Mouse (Mus musculus): ENCODE results near the gene Atl1.

The Atl1 gene

GRCm38 (mm10) chr12:69881198-69881905 is 11.1 kb upstream of the Atl1 start:
- DNase-seq (ENCODE audit: inconsistent age in 2 of 2, low spot score in 1 of 2): no peak

DNA sequence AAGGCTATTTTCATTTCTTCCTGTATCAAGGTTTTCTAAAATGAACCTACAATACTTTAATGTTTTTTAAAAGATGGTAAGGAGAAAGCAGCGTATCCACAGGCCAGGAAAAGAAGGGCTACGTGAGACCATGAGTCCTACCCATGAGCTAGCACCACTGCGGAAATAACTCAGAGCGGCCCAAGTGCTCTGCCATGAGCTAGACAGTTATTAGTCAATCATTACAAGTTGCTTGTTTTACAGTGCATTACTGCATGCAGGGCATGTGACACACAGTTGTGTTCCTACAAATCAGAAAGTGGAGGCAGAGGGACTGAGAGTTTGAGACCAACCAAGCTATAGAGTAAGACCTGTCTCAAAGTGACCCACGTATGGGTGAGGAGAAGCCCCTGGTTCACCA is 8.4 kb upstream of the Atl1 start:
- DNase-seq (ENCODE audit: inconsistent age in 2 of 2, low spot score in 1 of 2): no peak

DNA sequence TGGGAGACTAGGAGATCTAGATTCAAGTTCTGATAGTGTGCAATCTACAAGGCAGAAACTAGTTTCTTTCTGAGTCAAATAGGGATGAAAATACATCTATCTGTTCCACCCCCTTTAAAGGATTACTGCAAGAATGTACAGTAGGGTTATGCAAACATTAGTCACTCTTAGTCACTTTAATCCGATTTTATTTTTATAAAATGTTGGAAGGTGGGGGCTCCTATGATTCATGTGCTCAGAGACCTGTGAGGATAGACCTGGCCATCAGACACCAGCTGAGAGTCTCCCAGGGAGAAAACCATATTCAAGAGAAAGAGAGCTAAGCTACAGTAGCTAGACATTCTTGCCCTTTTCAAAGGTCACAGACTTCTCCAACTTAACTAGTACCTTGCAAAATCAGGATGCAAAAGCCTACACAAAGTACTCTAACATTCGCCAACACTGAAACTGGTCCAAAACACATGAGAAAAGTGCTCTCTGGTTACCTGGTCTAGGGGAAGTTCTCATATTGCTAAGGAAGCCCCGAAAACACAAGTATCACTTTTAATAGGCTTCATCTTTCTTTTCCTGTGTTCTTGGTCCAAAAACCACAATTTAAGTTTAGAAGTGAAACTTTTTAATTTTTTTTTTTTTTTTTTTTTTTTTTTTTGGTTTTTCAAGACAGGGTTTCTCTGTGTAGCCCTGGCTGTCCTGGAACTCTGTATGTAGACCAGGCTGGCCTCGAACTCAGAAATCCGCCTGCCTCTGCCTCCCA is 7.1 kb upstream of the Atl1 start:
- peak in 1 of 2 experiments; percentile 65 for DNase-seq (ENCODE audit: inconsistent age in 2 of 2, low spot score in 1 of 2)

DNA sequence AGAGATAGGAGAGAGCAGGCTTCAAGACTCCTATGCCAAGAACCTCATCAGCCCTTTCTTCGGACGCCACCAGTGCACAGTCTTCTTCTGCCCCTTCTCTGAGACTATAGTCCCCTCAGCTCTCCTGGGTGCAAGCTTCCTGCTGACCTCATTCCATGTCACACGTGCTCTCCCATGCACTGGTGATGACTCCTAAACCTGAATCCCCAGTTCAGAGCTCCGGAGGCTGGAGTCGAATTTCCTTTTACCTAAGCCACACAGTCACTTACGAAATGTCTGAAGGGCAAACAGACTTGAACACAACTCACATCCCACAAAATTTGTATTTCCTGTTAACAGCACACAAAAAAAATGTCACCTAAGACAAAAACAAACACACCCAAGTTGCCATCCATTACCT is 4.6 kb upstream of the Atl1 start:
- no peak for DNase-seq (ENCODE audit: inconsistent age in 2 of 2, low spot score in 1 of 2)

GRCm38 (mm10) chr12:69888345-69888744 is 4.1 kb upstream of the Atl1 start:
- peak in 1 of 2 experiments; percentile 66 for DNase-seq (ENCODE audit: inconsistent age in 2 of 2, low spot score in 1 of 2)

GRCm38 (mm10) chr12:69890051-69890450 is 2.4 kb upstream of the Atl1 start:
- no peak for DNase-seq (ENCODE audit: inconsistent age in 2 of 2, low spot score in 1 of 2)

DNA sequence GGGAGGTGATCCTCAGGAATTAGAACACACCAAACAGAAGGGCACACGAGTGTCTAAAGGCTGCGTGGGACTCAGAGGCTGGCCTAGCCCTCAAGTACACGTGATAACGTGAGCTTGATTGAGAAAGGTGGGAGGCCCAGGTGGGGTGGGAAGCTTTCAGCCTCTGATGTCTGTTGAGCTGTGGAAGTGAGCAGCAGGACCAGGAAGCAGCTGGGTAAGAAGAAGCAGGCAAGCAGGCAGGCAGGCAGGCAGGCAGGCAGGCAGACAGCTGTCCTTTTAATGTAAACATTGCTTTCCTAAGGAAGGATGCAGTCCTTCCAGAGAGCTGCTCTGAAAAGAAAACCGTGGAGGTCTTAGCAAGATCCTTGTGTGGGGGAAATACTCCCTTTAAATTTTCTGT is 1.9 kb upstream of the Atl1 start:
- no peak for DNase-seq (ENCODE audit: inconsistent age in 2 of 2, low spot score in 1 of 2)

DNA sequence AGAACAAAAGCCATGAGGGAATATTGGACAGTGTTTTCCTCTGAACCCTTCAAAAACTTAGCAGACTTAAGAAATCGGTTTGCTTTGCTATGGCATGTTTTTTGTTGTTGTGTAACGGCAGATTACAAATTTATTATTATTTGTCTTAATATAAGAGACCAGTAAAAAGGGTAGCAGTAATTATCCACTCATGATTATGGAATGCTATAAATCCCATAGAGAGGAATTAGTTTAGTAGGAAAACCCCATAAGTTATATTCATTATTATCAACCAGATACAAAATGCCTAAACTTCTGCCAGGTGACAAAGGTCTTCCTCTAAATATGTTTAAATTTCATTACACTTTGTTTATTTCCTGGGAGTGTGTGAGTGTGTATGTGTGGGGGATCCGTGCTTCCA is 693 bp upstream of the Atl1 start:
- no peak for DNase-seq (ENCODE audit: inconsistent age in 2 of 2, low spot score in 1 of 2)

DNA sequence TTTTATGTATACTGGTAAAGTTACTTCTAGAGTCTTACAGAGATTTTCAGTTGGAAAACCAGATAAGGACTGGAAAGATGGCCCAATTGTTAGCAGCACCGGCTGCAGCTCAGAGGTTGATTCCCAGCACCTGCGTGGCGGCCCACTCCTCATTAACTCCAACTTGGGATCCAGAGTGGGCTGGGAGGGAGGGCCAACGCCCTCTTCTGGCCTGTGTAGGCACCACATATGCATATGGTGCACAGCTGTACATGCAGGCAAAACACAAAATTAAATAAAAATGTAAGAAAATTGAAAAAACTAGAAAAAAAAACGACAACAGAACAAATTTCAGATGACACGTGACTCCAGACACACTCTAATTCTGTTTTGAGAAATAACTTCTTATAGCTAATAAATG is 1.5 kb downstream of the Atl1 start:
- DNase-seq (ENCODE audit: inconsistent age in 2 of 2, low spot score in 1 of 2): no peak

DNA sequence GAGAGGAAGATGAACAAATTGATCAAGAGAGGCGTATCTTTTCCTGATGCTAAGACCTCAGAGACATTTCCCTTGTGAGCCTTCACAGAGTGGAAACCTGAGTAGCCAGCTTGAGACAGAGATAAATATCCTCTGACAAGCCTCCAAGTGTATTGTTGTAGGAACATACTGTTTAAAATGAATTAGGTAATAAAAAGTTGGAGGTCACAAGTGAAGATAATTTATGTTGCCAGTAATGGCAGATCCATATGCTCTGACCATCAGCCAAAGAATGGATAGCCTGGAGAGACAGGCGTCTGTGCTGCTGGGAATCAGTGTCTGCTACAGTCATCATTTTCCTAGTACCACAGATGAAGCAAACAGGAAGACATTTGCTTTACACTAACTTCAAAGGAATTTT is 2.6 kb downstream of the Atl1 start:
- DNase-seq (ENCODE audit: inconsistent age in 2 of 2, low spot score in 1 of 2): no peak

DNA sequence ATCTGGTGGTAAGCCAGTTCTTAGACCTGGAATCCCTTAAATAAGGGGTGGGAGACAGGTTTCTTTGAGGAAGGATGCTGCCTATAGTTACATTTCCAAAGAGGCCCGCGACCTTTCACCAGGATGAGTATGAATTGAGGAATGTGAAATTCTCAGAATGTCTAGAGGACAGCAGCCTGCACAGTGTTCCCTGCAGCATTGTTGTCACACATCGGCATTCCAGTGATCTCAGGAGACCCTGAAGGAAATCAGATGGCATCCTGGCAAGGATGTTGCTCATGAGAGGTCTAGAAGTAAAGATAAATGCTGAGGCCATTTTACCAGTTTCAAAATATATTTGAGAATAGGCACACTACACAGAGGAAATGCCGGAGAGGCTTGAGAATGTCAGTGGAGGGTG is 5.7 kb downstream of the Atl1 start:
- DNase-seq (ENCODE audit: inconsistent age in 2 of 2, low spot score in 1 of 2): no peak

DNA sequence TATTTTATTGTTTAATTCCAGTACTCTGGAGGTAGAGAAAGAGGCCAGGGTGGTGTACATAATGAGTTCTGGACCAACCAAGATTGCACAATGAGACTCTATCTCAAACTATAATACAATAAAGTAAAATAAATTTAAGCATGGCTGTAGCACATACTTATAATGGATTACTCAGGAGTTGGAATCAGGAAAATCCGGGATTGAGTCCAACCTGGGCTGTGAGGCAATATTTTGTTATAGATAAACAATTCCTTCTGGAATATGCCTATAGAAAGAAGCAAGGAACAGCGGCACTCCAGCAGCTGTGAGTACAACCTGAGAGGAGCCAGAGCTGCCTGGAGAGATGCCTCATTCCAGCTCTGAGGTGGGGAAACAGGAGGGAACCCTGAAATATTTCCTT is 12.6 kb downstream of the Atl1 start:
- DNase-seq (ENCODE audit: inconsistent age in 2 of 2, low spot score in 1 of 2): no peak

DNA sequence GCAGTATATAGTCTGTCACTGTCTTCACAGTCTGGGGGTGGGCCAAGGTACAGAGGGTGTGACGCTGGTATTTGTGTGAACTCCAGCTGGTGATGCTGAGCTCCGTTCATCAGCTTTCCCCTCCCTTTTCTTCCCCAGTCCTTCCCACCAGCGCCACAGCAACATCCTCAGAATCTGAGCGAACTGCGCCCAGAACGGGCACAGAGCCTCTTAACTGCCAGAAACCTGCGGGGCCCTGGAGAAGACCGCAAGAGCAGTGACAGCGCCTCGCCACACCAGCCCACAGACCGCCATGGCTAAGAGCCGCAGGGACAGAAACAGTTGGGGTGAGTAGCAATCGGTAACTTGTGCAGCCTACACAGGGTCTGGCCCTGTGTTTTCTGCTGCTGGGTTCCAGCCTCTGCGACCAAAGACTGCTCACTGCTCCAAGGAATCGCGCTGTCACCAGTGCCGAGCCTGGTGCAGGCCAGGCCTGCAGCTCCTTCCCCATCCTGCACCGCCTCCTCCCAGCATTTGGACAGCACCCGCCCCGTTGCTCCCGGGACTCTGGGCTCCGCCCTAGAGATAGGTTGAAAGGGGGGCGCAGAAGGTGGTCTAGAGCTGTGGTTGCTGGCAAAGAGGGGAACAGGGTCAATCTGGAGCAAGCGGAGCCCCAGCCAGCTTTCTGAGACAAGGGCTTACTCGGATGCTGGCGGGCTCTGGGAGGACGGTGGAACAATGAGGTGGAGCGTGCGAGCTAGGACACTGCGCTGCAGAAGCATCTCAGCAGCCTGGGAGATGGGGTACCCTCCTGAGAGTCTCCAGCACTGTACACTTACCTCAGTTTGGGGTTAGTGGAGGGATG is 15.5 kb downstream of the Atl1 start:
- DNase-seq (ENCODE audit: inconsistent age in 2 of 2, low spot score in 1 of 2): peak in 1 of 2 experiments; percentile 76

DNA sequence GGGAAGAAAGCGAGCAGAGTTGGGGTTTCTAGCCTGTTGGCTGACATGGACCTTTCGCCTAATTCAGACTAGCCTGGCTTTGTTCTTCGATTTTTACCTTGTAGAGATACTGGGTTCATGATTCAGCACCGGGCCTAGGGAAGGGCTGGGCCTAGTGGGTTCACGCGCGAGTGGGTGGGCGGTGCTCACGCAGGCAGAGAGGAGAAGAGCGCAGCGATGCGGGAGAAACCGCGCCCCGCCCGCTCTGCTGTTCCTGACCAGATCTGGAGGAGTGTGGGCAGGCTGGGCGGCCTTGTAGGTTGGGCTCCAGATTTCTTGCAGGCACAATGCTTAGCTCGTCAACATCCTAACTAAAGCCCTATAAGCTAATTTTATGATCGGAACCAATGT is 16.1 kb downstream of the Atl1 start:
- peak in 1 of 2 experiments; percentile 34 for DNase-seq (ENCODE audit: inconsistent age in 2 of 2, low spot score in 1 of 2)

- no peak for DNase-seq (ENCODE audit: inconsistent age in 2 of 2, low spot score in 1 of 2)
Measured at GRCm38 (mm10) chr12:69911906-69912305, 19.5 kb downstream of the Atl1 start.

DNA sequence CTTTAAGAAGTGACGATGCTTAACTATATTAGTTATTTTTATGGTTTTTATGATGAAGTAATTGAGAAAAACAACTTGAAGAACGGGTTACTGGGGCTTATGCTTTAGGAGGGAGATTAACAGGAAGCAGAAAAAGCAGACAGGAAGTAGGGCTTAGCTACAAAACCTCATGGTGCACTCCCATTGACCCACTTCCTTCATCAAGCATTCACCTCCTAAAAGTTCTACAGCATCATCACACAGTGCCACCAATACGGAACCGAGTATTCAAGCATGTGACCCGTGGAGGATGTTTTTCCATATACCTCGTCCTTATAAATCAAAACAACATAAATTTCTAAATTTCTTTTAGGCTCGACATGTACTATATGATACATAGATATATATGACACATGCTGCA is 20.3 kb downstream of the Atl1 start:
- DNase-seq (ENCODE audit: inconsistent age in 2 of 2, low spot score in 1 of 2): no peak

DNA sequence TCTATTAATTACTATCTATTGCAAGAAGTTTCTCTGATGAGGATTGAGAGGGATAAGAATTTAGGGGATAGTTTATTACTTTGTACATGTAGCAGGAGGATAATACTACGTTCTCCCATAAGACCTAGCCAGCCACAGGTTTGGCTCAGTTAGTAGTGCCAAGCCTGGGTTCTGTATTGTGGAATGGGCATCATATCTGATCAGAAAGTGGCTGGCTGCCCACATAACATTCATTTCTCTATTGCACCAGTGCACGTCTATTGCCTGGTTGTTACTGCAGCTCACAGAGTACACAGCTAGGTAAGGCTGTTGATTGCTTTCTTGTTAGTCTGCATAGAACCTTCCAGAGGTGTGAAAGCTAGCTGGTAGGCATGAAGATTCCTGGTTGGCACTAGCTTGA is 25.5 kb downstream of the Atl1 start:
- no peak for DNase-seq (ENCODE audit: inconsistent age in 2 of 2, low spot score in 1 of 2)

DNA sequence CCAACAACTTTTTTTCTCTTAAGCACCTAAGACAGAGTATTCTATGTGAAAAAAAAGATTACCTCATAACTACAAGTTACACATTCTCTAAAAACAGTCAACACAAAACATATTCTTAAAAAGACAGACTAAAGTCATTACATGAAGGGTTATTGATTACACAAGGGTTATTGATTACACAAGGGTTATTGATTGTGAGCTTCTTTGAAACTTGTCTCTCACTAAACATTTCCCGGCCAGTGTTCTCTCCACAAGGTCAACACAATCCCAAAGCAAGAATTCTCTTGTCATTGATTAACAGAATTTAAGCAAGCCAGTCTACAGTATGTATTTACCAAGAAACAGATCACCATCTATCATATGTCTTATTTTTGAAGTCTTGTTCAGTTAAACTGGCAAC is 29.7 kb downstream of the Atl1 start:
- DNase-seq (ENCODE audit: inconsistent age in 2 of 2, low spot score in 1 of 2): no peak

GRCm38 (mm10) chr12:69923128-69923527 is 30.7 kb downstream of the Atl1 start:
- no peak for DNase-seq (ENCODE audit: inconsistent age in 2 of 2, low spot score in 1 of 2)

- no peak for DNase-seq (ENCODE audit: inconsistent age in 2 of 2, low spot score in 1 of 2)
Measured at GRCm38 (mm10) chr12:69923603-69924002, 31.2 kb downstream of the Atl1 start.

- peak in 1 of 2 experiments; percentile 63 for DNase-seq (ENCODE audit: inconsistent age in 2 of 2, low spot score in 1 of 2)
Measured at GRCm38 (mm10) chr12:69924012-69924411, 31.6 kb downstream of the Atl1 start.

GRCm38 (mm10) chr12:69926716-69927115 is 34.3 kb downstream of the Atl1 start:
- DNase-seq (ENCODE audit: inconsistent age in 2 of 2, low spot score in 1 of 2): no peak

Measured in adrenal gland, adult (tissue).